8 mouse cellular contexts compared by ENCODE assay signal in the genomic region with DNA sequence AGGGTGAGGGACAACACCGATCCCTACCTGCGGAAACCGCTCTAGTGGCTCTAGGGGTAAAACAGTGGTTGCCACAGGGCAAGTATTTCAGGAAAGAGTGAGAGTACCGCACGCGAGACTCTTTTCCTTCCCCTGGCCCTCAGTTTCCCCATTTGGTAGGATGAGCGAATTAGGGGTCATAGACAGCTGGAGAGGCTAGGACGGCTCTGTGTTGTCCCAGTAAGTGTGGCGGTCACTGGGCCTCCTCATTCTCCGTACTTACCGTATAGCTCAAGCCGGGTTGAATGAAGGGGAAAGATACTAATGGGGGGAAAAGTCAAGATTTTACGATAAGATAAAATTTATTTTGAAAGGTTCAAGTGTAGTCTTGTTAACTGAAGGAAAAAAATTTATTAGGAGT. TPM values are rescaled to one million over a fixed set of nuclear protein-coding genes. Genes with fewer than 3 reads are reported as not detected.
DNase-seq lines count a peak whose midpoint lies in the region; ATAC-seq and TF ChIP-seq lines count a peak whose summit lies in the region.

No protein-coding gene starts in this region.

- peaks cover 3% of the 10 kb centered on the region; the same call in 1 of the 2 replicates for H3K4me1 ChIP-seq in lung, embryonic 14.5 days (ENCODE audit: insufficient read depth)
- H3K4me1 ChIP-seq in erythroblast, embryonic 14.5 days (ENCODE audit: control insufficient read depth): peaks cover 39% of the 10 kb centered on the region
- H3K4me1 ChIP-seq in limb, embryonic 14.5 days (ENCODE audit: control insufficient read depth, insufficient read depth, low read length): peaks cover 11% of the 10 kb centered on the region
- H3K4me1 ChIP-seq in olfactory bulb, adult 2 months (ENCODE audit: control insufficient read depth, insufficient read depth, low read length): peaks cover 4% of the 10 kb centered on the region; the same call in 1 of the 2 replicates

- H3K4me2 ChIP-seq in lung, embryonic 14.5 days: peak overlapping the region; percentile 92
- H3K4me2 ChIP-seq in limb, embryonic 14.5 days (replicated peaks; ENCODE audit: low read depth, low read length, severe bottlenecking): peak overlapping the region; percentile 73

- H3K9me3 ChIP-seq in lung, embryonic 14.5 days (ENCODE audit: low read depth, low read length): no peaks in the 10 kb centered on the region
- H3K9me3 ChIP-seq in erythroblast, embryonic 14.5 days (ENCODE audit: control insufficient read depth, low read length): no peaks in the 10 kb centered on the region
- H3K9me3 ChIP-seq in limb, embryonic 14.5 days (ENCODE audit: control insufficient read depth, low read length): no peaks in the 10 kb centered on the region

- H3K36me3 ChIP-seq in lung, embryonic 14.5 days (ENCODE audit: insufficient read depth): no peaks in the 10 kb centered on the region
- peaks cover 10% of the 10 kb centered on the region for H3K36me3 ChIP-seq in erythroblast, embryonic 14.5 days (ENCODE audit: control insufficient read depth)
- no peaks in the 10 kb centered on the region for H3K36me3 ChIP-seq in limb, embryonic 14.5 days (ENCODE audit: control insufficient read depth, insufficient read depth, low read length)

- H3K9ac ChIP-seq in lung, embryonic 14.5 days: peak overlapping the region; percentile 87
- peak overlapping the region; percentile 80 for H3K9ac ChIP-seq in limb, embryonic 14.5 days (ENCODE audit: low read depth, low read length, severe bottlenecking)

- no peak for TF ChIP-seq POLR2A in limb, embryonic 14.5 days (IDR thresholded peaks at IDR 0.05; ENCODE audit: borderline replicate concordance, extremely low read depth, insufficient read depth, insufficient read length)
- TF ChIP-seq POLR2A in olfactory bulb, adult 2 months (IDR thresholded peaks at IDR 0.05; ENCODE audit: insufficient read depth, low read depth, low read length): no peak

- ATAC-seq in lung, embryonic 14.5 days (ENCODE audit: insufficient read depth): peak; percentile 28; the same call in 1 of the 2 replicates
- ATAC-seq in limb, embryonic 14.5 days (ENCODE audit: low FRiP score, low read depth): no peak; the same call in 1 of the 2 replicates

- H3K4me3 ChIP-seq in lung, embryonic 14.5 days (ENCODE audit: low read depth, low read length): peak overlapping the region; percentile 95
- H3K4me3 ChIP-seq in erythroblast, embryonic 14.5 days (replicated peaks): peak overlapping the region; percentile 82
- peak overlapping the region; percentile 66 for H3K4me3 ChIP-seq in limb, embryonic 14.5 days (replicated peaks; ENCODE audit: low read length)
- H3K4me3 ChIP-seq in olfactory bulb, adult 2 months (ENCODE audit: insufficient read depth, low read depth, low read length): peak overlapping the region; percentile 96

- TF ChIP-seq CTCF in lung, embryonic 14.5 days (IDR thresholded peaks at IDR 0.05; ENCODE audit: low read depth): no peak
- TF ChIP-seq CTCF in olfactory bulb, adult 2 months (IDR thresholded peaks at IDR 0.05; ENCODE audit: insufficient read depth, low read depth, low read length): no peak

- WGBS in lung, embryonic 14.5 days: 4% methylated on average over 13 of the region's 13 CpGs
- WGBS in limb, embryonic 14.5 days: 6% methylated on average over 13 of the region's 13 CpGs
- WGBS in olfactory bulb, adult 2 months: 6% methylated on average over 13 of the region's 13 CpGs

- H3K27ac ChIP-seq in lung, embryonic 14.5 days (ENCODE audit: low read depth): no peak overlapping the region
- H3K27ac ChIP-seq in limb, embryonic 14.5 days (replicated peaks; ENCODE audit: low read depth, low read length): no peak overlapping the region
- no peak overlapping the region for H3K27ac ChIP-seq in olfactory bulb, adult 2 months (ENCODE audit: insufficient read depth, low read depth, low read length)

- no peaks in the 10 kb centered on the region for H3K27me3 ChIP-seq in lung, embryonic 14.5 days (ENCODE audit: insufficient read depth, low read length)
- H3K27me3 ChIP-seq in erythroblast, embryonic 14.5 days (ENCODE audit: control insufficient read depth): peaks cover 12% of the 10 kb centered on the region
- no peaks in the 10 kb centered on the region for H3K27me3 ChIP-seq in limb, embryonic 14.5 days (ENCODE audit: control insufficient read depth, insufficient read depth, low read length)

- DNase-seq in lung, embryonic 14.5 days: no peak
- no peak for DNase-seq in lung, postnatal 4 days
- DNase-seq in limb, embryonic 14.5 days (ENCODE audit: low spot score): no peak
- DNase-seq in retina, embryonic 14.5 days (ENCODE audit: low spot score): no peak
- DNase-seq in spleen, postnatal 14 days (ENCODE audit: low spot score in 2 of 2): no peak
- DNase-seq in frontal cortex, adult 2 months (ENCODE audit: extremely low spot score in 1 of 2, low spot score in 1 of 2): no peak

RNA-seq across cellular contexts. Expression of gene Sar1b, which starts 0.5 kb away (rescaled TPM):
- polyA plus RNA-seq in lung, embryonic 14.5 days (2014; fragmentation: Nextera tagmentation; extraction: Ambion mirVana): 105 and 109 TPM in 2 replicates
- 0.27 and 0.65 TPM in 2 replicates for polyA plus RNA-seq in erythroblast, embryonic 14.5 days (2012)
- 54.7 and 55.1 TPM in 2 replicates for polyA plus RNA-seq in limb, embryonic 14.5 days (2012; rRNA removed)
- polyA plus RNA-seq in limb, embryonic 14.5 days (2014; fragmentation: Nextera tagmentation; extraction: Ambion mirVana): 98.2 and 117 TPM in 2 replicates
- not detected in 2 replicates for polyA plus RNA-seq in olfactory bulb, adult 2 months (2012; ENCODE audit: insufficient read depth, insufficient read length, low replicate concordance, missing spikeins)
- 102 and 106 TPM in 2 replicates for polyA plus RNA-seq in frontal cortex, adult 2 months (2012; rRNA removed)

RNA-seq across cellular contexts. Expression of gene Sec24a, which starts 0.5 kb away (rescaled TPM):
- polyA plus RNA-seq in lung, embryonic 14.5 days (2014; fragmentation: Nextera tagmentation; extraction: Ambion mirVana): 16.3 and 16.8 TPM in 2 replicates
- polyA plus RNA-seq in erythroblast, embryonic 14.5 days (2012): 0.22 and 0.26 TPM in 2 replicates
- polyA plus RNA-seq in limb, embryonic 14.5 days (2012; rRNA removed): 15.2 and 19.4 TPM in 2 replicates
- polyA plus RNA-seq in limb, embryonic 14.5 days (2014; fragmentation: Nextera tagmentation; extraction: Ambion mirVana): 18.0 and 18.5 TPM in 2 replicates
- polyA plus RNA-seq in olfactory bulb, adult 2 months (2012; ENCODE audit: insufficient read depth, insufficient read length, low replicate concordance, missing spikeins): not detected in 2 replicates
- 9.4 and 10.9 TPM in 2 replicates for polyA plus RNA-seq in frontal cortex, adult 2 months (2012; rRNA removed)

Comparison
In these comparisons a context has a peak if more than half of its experiments do, and no peak if none do; other contexts are left out.
1. RNA of gene Sar1b, which starts 0.5 kb away (polyA plus RNA-seq): 54.7 to 117 TPM in limb, embryonic 14.5 days, 102 to 106 TPM in frontal cortex, adult 2 months, 105 to 109 TPM in lung, embryonic 14.5 days and not detected in olfactory bulb, adult 2 months; 0.27 to 0.65 TPM in erythroblast, embryonic 14.5 days; every median in the first group is over 10 times any median in the second.
2. Peak in every context shown above with its lines, with median percentiles within 50 percentile points of each other: H3K4me3 ChIP-seq.